ENCODE assay signal across 9 mouse cellular contexts in genomic region chr10:84757426-84758199, GRCm38 (mm10). TPM values are rescaled to one million over a fixed set of nuclear protein-coding genes. Genes with fewer than 3 reads are reported as not detected.
DNase-seq lines count a peak whose midpoint lies in the region; ATAC-seq and TF ChIP-seq lines count a peak whose summit lies in the region.
"Had no signal": no experiment of that assay in that cellular context is flagged by ENCODE, and none has a peak within 500 bp of the region (broad histone marks: within the 10 kb centered on the region; RNA-seq: fewer than 3 reads in every experiment).

No protein-coding gene starts in this region.

- 0 out of 2 replicates have a peak overlapping the region, but pooled peaks have one; percentile 57 for H3K9ac ChIP-seq in forebrain, embryonic 15.5 days (replicated peaks)
- H3K9ac ChIP-seq in neural tube, embryonic 11.5 days (ENCODE audit: low read length) = peak overlapping the region; percentile 60

- ATAC-seq in forebrain, embryonic 15.5 days (replicated peaks) = no peak
- ATAC-seq in neural tube, embryonic 11.5 days (ENCODE audit: insufficient read depth, low FRiP score, low TSS enrichment) = no peak

- peaks cover 66% of the 10 kb centered on the region for H3K4me1 ChIP-seq in forebrain, embryonic 15.5 days
- H3K4me1 ChIP-seq in neural tube, embryonic 11.5 days (ENCODE audit: control insufficient read depth, insufficient read depth, low read length) = peaks cover 19% of the 10 kb centered on the region
- peaks cover 4% of the 10 kb centered on the region; the same call in 1 of the 2 replicates for H3K4me1 ChIP-seq in cerebellum, adult 2 months (ENCODE audit: control insufficient read depth, insufficient read depth, low read length)

- peak overlapping the region; percentile 52 for H3K4me3 ChIP-seq in forebrain, embryonic 15.5 days
- H3K4me3 ChIP-seq in neural tube, embryonic 11.5 days (ENCODE audit: low read depth, low read length) = peak overlapping the region; percentile 56
- H3K4me3 ChIP-seq in cerebellum, adult 2 months (replicated peaks; ENCODE audit: insufficient read depth, low read depth, low read length) = no peak overlapping the region

- no peak overlapping the region for H3K27ac ChIP-seq in forebrain, embryonic 15.5 days (replicated peaks)
- H3K27ac ChIP-seq in neural tube, embryonic 11.5 days (ENCODE audit: low read depth, low read length) = peak overlapping the region; percentile 96
- H3K27ac ChIP-seq in cerebellum, adult 2 months (ENCODE audit: insufficient read depth, low read length) = no peak overlapping the region
- H3K27ac ChIP-seq: heart, embryonic 10.5 days had no signal

- TF ChIP-seq POLR2A in cerebellum, adult 2 months (IDR thresholded peaks at IDR 0.05; ENCODE audit: borderline replicate concordance, insufficient read depth, low read length) = no peak

- H3K27me3 ChIP-seq in forebrain, embryonic 15.5 days = peaks cover 45% of the 10 kb centered on the region
- H3K27me3 ChIP-seq in neural tube, embryonic 11.5 days (ENCODE audit: control insufficient read depth, insufficient read depth, low read length) = peaks cover 41% of the 10 kb centered on the region
- peaks cover 9% of the 10 kb centered on the region; the same call in 1 of the 2 replicates for H3K27me3 ChIP-seq in cerebellum, adult 2 months (ENCODE audit: control insufficient read depth, insufficient read depth, low read length)

- TF ChIP-seq CTCF in cerebellum, adult 2 months (IDR thresholded peaks at IDR 0.05; ENCODE audit: borderline replicate concordance, insufficient read depth, low read depth, low read length) = no peak

- no peaks in the 10 kb centered on the region for H3K9me3 ChIP-seq in forebrain, embryonic 15.5 days
- no peaks in the 10 kb centered on the region for H3K9me3 ChIP-seq in neural tube, embryonic 11.5 days (ENCODE audit: control insufficient read depth, low read length)
- H3K9me3 ChIP-seq: heart, embryonic 10.5 days had no signal

- 8% methylated on average over 22 of the region's 22 CpGs for WGBS in forebrain, embryonic 15.5 days
- WGBS in neural tube, embryonic 11.5 days = 2% methylated on average over 22 of the region's 22 CpGs
- WGBS in cerebellum, adult 2 months = 66% methylated on average over 22 of the region's 22 CpGs

- H3K4me2 ChIP-seq in forebrain, embryonic 15.5 days (replicated peaks) = peak overlapping the region; percentile 95
- peak overlapping the region; percentile 76 for H3K4me2 ChIP-seq in neural tube, embryonic 11.5 days (ENCODE audit: low read depth)

- DNase-seq in embryo, embryonic 11 days = peak; percentile 45
- peak; percentile 33 for DNase-seq in kidney, postnatal 10 days
- DNase-seq in neural tube, embryonic 11.5 days (ENCODE audit: low spot score) = peak; percentile 42
- no peak for DNase-seq in layer of hippocampus, postnatal 14 days (ENCODE audit: low spot score in 2 of 2)
- no peak for DNase-seq in cerebellum, adult 2 months
- DNase-seq in cerebellum, postnatal 25 days = no peak
- DNase-seq: cerebellum, postnatal 10 days had no signal

- H3K36me3 ChIP-seq in forebrain, embryonic 15.5 days = no peaks in the 10 kb centered on the region
- no peaks in the 10 kb centered on the region for H3K36me3 ChIP-seq in neural tube, embryonic 11.5 days (ENCODE audit: control insufficient read depth, insufficient read depth, low read length)
- H3K36me3 ChIP-seq: heart, embryonic 10.5 days had no signal

RNA-seq across cellular contexts. Expression of gene Rfx4, which starts 1.8 kb away (rescaled TPM):
- polyA plus RNA-seq in forebrain, embryonic 15.5 days (2015; fragmentation: Nextera tagmentation; extraction: Ambion mirVana) = 7.1 and 8.4 TPM in 2 replicates
- 56.3 and 62.9 TPM in 2 replicates for polyA plus RNA-seq in neural tube, embryonic 11.5 days (2014; fragmentation: Nextera tagmentation; extraction: Ambion mirVana)
- 10 to 100 TPM; 13.1 to 15.4 TPM for total RNA-seq in layer of hippocampus, postnatal 14 days (2021)
- polyA plus RNA-seq in cerebellum, adult 2 months (2012; rRNA removed) = 16.9 and 17.0 TPM in 2 replicates

Comparison
In these comparisons a context has a peak if more than half of its experiments do, and no peak if none do; other contexts are left out.
1. DNase-seq: peak in embryo, embryonic 11 days (single experiment), kidney, postnatal 10 days (single experiment) and neural tube, embryonic 11.5 days (single experiment); none in layer of hippocampus, postnatal 14 days (0 of 2), cerebellum, adult 2 months (0 of 2) and cerebellum, postnatal 25 days (0 of 2).